Mouse (Mus musculus): Measurements from ENCODE around the gene Prph2. TPM values are rescaled to one million over a fixed set of nuclear protein-coding genes. Genes with fewer than 3 reads are reported as not detected.

Prph2 gene
- total and polyA plus RNA-seq, 2 experiments: 0.02 TPM; not detected in 1

DNA sequence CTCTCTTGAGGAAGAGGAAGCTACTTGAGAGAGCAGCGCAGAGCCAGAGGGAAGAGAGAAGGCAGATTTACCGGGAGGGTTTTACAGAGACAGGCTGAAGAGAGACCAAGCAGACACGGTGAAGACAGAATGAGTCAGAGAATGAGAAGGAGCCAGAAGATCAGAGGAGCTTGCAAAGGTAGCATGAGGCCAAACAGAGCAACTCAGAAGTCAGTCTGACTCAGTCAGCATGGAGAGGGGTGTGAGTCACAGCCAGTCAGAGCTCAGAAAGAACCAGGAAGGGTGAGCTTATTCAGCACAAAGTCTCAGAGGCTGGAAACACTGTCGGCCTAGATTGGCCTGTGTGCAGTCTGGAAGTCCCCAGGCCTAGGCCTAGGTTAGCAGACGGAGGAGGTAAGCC lies 22.7 kb downstream of the Prph2 start:
- Histone ChIP-seq H3K36me3 (ENCODE audit: control insufficient read depth, insufficient read depth, low read length) (peaks cover 57% of the 10 kb centered on the region), H3K9ac (ENCODE audit: low read depth, low read length) (no peak overlapping the region), H3K27me3 (ENCODE audit: control insufficient read depth, insufficient read depth, low read length) (no peaks in the 10 kb centered on the region), H3K27ac (replicated peaks; ENCODE audit: insufficient read depth, low read depth, low read length) (no peak overlapping the region), H3K79me2 (ENCODE audit: control insufficient read depth, insufficient read depth, low read length) (no peaks in the 10 kb centered on the region), H3K4me3 (ENCODE audit: insufficient read depth, low read depth, low read length) (no peak overlapping the region), H3K4me1 (ENCODE audit: control insufficient read depth, insufficient read depth, low read length) (no peaks in the 10 kb centered on the region)
- 90% methylated on average over 5 of the region's 5 CpGs for WGBS
- no peak for TF ChIP-seq CTCF (IDR thresholded peaks at IDR 0.05; ENCODE audit: low read depth, low read length)
- no peak for TF ChIP-seq POLR2A (IDR thresholded peaks at IDR 0.05; ENCODE audit: extremely low read depth, insufficient read depth, low read length)
- no peak for DNase-seq (ENCODE audit: extremely low read depth, low read depth, low spot score)

DNA sequence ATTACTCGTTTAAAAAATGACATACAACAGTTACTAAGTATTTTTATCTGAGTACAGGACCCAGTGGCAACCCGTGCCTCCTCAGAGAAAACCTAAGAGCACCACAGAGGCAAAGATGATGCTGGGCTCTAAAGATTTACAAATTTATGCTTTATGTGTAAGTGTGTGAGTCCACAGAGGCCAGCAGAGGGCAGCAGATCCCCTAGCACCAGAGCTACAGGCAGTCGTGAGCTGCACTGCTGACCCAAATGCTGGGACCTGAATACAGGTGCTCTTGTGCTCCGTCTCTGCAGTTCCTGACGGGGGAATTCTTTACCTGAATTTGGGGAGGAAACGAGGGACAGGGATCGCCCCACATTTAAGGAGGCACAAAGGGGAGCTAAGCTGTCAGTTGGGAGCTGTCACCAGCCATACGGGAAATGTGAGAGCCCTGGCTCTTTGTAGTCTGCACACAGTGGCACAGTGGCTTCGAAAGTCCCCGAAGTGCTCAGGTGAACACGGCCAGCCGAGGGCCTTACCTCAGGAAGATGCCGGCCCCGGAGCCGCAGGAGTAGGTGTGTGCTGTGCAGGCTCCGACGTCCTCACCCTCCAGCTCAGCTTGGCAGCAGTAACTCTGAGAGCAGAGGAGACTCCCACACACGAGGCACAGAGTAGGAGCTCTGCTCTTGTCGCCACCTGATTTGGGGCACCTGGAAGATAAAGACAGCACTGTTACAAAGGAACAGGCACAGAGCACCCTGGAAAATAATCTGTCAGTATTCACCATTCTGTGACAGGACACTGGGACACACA lies 23.5 kb downstream of the Prph2 start:
- no peak overlapping the region for H3K9ac ChIP-seq (ENCODE audit: low read depth, low read length)
- H3K27ac ChIP-seq (replicated peaks; ENCODE audit: insufficient read depth, low read depth, low read length): no peak overlapping the region
- no peaks in the 10 kb centered on the region for H3K4me1 ChIP-seq (ENCODE audit: control insufficient read depth, insufficient read depth, low read length)
- H3K79me2 ChIP-seq (ENCODE audit: control insufficient read depth, insufficient read depth, low read length): no peaks in the 10 kb centered on the region
- TF ChIP-seq POLR2A (IDR thresholded peaks at IDR 0.05; ENCODE audit: extremely low read depth, insufficient read depth, low read length) (no peak), CTCF (IDR thresholded peaks at IDR 0.05; ENCODE audit: low read depth, low read length) (peak; percentile 81)
- H3K27me3 ChIP-seq (ENCODE audit: control insufficient read depth, insufficient read depth, low read length): no peaks in the 10 kb centered on the region
- peak; percentile 31 for DNase-seq (ENCODE audit: extremely low read depth, low read depth, low spot score)
- H3K36me3 ChIP-seq (ENCODE audit: control insufficient read depth, insufficient read depth, low read length): peaks cover 65% of the 10 kb centered on the region
- H3K4me3 ChIP-seq (ENCODE audit: insufficient read depth, low read depth, low read length): no peak overlapping the region
- WGBS: 86% methylated on average over 19 of the region's 19 CpGs

DNA sequence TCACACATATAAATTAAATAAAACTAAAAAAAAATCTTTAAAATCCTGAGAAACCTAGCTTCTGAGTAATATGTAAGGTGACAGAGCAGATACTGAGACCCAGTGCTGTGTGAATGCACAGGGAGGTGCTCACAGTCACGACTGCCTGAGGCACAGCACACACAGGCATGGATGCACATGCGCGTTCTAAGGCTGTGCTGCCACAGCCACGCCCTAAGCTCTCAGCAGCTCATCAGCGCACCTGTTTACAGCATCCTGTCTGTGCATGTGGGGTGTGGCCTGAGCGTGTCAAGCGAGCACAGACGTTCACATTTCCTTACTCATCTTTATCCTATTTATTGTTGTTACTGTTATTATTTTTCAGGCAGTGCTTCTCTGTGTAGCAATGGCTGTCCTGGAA lies 30.2 kb downstream of the Prph2 start:
- Histone ChIP-seq H3K9ac (ENCODE audit: low read depth, low read length) (no peak overlapping the region), H3K27me3 (ENCODE audit: control insufficient read depth, insufficient read depth, low read length) (no peaks in the 10 kb centered on the region), H3K79me2 (ENCODE audit: control insufficient read depth, insufficient read depth, low read length) (no peaks in the 10 kb centered on the region), H3K4me1 (ENCODE audit: control insufficient read depth, insufficient read depth, low read length) (no peaks in the 10 kb centered on the region), H3K27ac (replicated peaks; ENCODE audit: insufficient read depth, low read depth, low read length) (no peak overlapping the region), H3K4me3 (ENCODE audit: insufficient read depth, low read depth, low read length) (no peak overlapping the region), H3K36me3 (ENCODE audit: control insufficient read depth, insufficient read depth, low read length) (peaks cover 76% of the 10 kb centered on the region)
- no peak for TF ChIP-seq POLR2A (IDR thresholded peaks at IDR 0.05; ENCODE audit: extremely low read depth, insufficient read depth, low read length)
- TF ChIP-seq CTCF (IDR thresholded peaks at IDR 0.05; ENCODE audit: low read depth, low read length): no peak
- WGBS: 93% methylated on average over 8 of the region's 8 CpGs
- DNase-seq (ENCODE audit: extremely low read depth, low read depth, low spot score): no peak

DNA sequence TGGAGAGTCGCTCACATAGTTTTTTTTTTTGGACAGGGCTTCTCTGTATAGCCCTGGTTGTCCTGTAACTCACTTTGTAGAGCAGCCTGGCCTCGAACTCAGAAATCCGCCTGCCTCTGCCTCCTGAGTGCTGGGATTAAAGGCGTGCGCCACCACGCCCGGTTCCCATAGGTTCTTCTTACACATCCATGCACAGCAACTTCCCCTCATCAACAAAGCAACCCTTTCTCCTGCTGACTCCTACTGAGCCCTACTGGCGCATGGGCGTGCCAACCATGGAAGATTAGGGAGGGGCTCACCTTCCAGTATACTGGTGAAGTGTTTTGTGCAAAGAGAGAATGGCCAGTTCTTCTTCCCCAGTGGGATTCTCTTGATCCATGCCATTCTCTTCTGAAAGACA lies 32.2 kb downstream of the Prph2 start:
- TF ChIP-seq CTCF (IDR thresholded peaks at IDR 0.05; ENCODE audit: low read depth, low read length) (no peak), POLR2A (IDR thresholded peaks at IDR 0.05; ENCODE audit: extremely low read depth, insufficient read depth, low read length) (no peak)
- Histone ChIP-seq H3K4me3 (ENCODE audit: insufficient read depth, low read depth, low read length) (no peak overlapping the region), H3K27ac (replicated peaks; ENCODE audit: insufficient read depth, low read depth, low read length) (no peak overlapping the region), H3K4me1 (ENCODE audit: control insufficient read depth, insufficient read depth, low read length) (no peaks in the 10 kb centered on the region), H3K27me3 (ENCODE audit: control insufficient read depth, insufficient read depth, low read length) (no peaks in the 10 kb centered on the region), H3K36me3 (ENCODE audit: control insufficient read depth, insufficient read depth, low read length) (peaks cover 75% of the 10 kb centered on the region), H3K9ac (ENCODE audit: low read depth, low read length) (no peak overlapping the region), H3K79me2 (ENCODE audit: control insufficient read depth, insufficient read depth, low read length) (no peaks in the 10 kb centered on the region)
- no peak for DNase-seq (ENCODE audit: extremely low read depth, low read depth, low spot score)
- WGBS: over 99% methylated on average over 9 of the region's 9 CpGs

DNA sequence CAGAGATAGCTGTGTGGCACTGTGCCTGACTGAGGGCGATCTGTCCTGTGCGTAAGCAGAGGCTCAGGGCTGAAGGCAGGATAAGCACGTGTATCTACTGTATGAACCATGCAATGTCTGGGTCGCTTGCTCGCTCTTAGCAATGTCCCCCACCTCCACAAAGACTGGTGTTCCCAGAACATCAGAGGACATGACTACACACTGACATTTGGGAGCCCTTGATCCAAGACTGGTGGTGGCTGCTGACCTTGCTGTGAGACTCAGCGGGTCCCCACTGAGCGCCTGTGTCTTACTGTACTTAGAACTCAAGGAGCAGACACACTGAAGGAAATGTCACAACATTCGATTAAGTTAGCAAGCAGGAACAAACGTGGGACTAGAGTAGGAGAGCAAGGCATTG lies 36.0 kb downstream of the Prph2 start:
- Histone ChIP-seq H3K4me1 (ENCODE audit: control insufficient read depth, insufficient read depth, low read length) (no peaks in the 10 kb centered on the region), H3K4me3 (ENCODE audit: insufficient read depth, low read depth, low read length) (no peak overlapping the region), H3K36me3 (ENCODE audit: control insufficient read depth, insufficient read depth, low read length) (peaks cover 62% of the 10 kb centered on the region), H3K27me3 (ENCODE audit: control insufficient read depth, insufficient read depth, low read length) (no peaks in the 10 kb centered on the region), H3K79me2 (ENCODE audit: control insufficient read depth, insufficient read depth, low read length) (no peaks in the 10 kb centered on the region), H3K27ac (replicated peaks; ENCODE audit: insufficient read depth, low read depth, low read length) (no peak overlapping the region), H3K9ac (ENCODE audit: low read depth, low read length) (no peak overlapping the region)
- no peak for TF ChIP-seq POLR2A (IDR thresholded peaks at IDR 0.05; ENCODE audit: extremely low read depth, insufficient read depth, low read length)
- TF ChIP-seq CTCF (IDR thresholded peaks at IDR 0.05; ENCODE audit: low read depth, low read length): no peak
- 96% methylated on average over 9 of the region's 9 CpGs for WGBS
- DNase-seq (ENCODE audit: extremely low read depth, low read depth, low spot score): no peak

DNA sequence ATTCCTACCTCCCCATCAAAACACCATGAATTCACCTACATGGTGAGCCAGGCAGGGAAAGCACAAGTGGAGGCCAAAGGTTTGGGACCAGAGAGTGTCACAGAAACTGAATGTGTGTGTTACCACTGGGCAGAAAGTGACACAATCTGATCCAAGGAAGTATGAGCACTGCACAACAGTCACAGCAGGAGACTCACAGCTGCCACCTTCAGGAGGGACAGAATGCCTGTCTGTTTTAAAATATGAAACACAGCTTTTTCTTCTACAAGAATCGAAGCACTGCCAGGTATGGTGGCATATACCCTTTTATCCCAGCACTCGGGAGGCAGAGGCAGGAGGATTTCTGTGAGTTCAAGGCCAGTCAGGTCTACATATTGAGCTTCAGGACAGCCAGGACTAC lies 47.8 kb downstream of the Prph2 start:
- TF ChIP-seq CTCF (IDR thresholded peaks at IDR 0.05; ENCODE audit: low read depth, low read length): no peak
- TF ChIP-seq POLR2A (IDR thresholded peaks at IDR 0.05; ENCODE audit: extremely low read depth, insufficient read depth, low read length): no peak
- no peak for DNase-seq (ENCODE audit: extremely low read depth, low read depth, low spot score)
- H3K4me3 ChIP-seq (ENCODE audit: insufficient read depth, low read depth, low read length): no peak overlapping the region
- H3K27me3 ChIP-seq (ENCODE audit: control insufficient read depth, insufficient read depth, low read length): no peaks in the 10 kb centered on the region
- peaks cover 72% of the 10 kb centered on the region for H3K36me3 ChIP-seq (ENCODE audit: control insufficient read depth, insufficient read depth, low read length)
- 88% methylated on average over 2 of the region's 2 CpGs for WGBS
- H3K79me2 ChIP-seq (ENCODE audit: control insufficient read depth, insufficient read depth, low read length): no peaks in the 10 kb centered on the region
- H3K9ac ChIP-seq (ENCODE audit: low read depth, low read length): no peak overlapping the region
- no peaks in the 10 kb centered on the region for H3K4me1 ChIP-seq (ENCODE audit: control insufficient read depth, insufficient read depth, low read length)
- H3K27ac ChIP-seq (replicated peaks; ENCODE audit: insufficient read depth, low read depth, low read length): no peak overlapping the region
